Mouse (Mus musculus) gastrocnemius, postnatal 36 days (tissue): ENCODE data around the gene Spaca6. TPM values are rescaled to one million over a fixed set of nuclear protein-coding genes. Genes with fewer than 3 reads are reported as not detected.

Source experiments
- DNase-seq, 2 experiments: peaks; one replicate each; pipeline ENCODE4 v3.0.0; 2022
- intact Hi-C: fragments of 180-260 bp; cut with DNase I; formaldehyde crosslinking; loops from one replicate; pipeline ENCODE4 v1.15.1; 2025
- long read RNA-seq, 2 experiments: library from polyadenylated mRNA; stranded (forward); transcript quantifications; one replicate each; pipeline ENCODE4 v2.0.0; 2021
- total RNA-seq, 2 experiments: library from RNA; stranded (reverse); gene quantifications; 2 replicates each; pipeline ENCODE4 v1.2.3; 2021

Spaca6 gene
- total RNA-seq, result 1 to 10 TPM; 8.7 to 9.4 TPM
- long read RNA-seq, experiment 1, partial matches to known transcripts, result 0 of 1 reads
- long read RNA-seq, experiment 1, other reads (novel, unspliced or antisense), result 0 of 1 reads
- long read RNA-seq, experiment 2, result 0 reads

GRCm38 (mm10) chr17:17826751-17827657 lies at the start of gene Spaca6:
TSS of gene Spaca6 (plus strand) at chr17:17827158.
- intact Hi-C loops, result no loop called here
- DNase-seq, result peak; percentile 82 to 92

GRCm38 (mm10) chr17:17790866-17791630 lies 35.9 kb upstream of the Spaca6 start:
- intact Hi-C loops, result no loop called here
- no peak for DNase-seq

GRCm38 (mm10) chr17:17792578-17792977 lies 34.4 kb upstream of the Spaca6 start:
- no peak for DNase-seq
- intact Hi-C loops, result no loop called here

- intact Hi-C loops, result no loop called here
- no peak for DNase-seq
Measured at GRCm38 (mm10) chr17:17795527-17795926, 31.4 kb upstream of the Spaca6 start.

- DNase-seq, result no peak
- intact Hi-C loops, result no loop called here
Measured at GRCm38 (mm10) chr17:17823612-17824336, 3.2 kb upstream of the Spaca6 start.

GRCm38 (mm10) chr17:17825921-17826591 lies 902 bp upstream of the Spaca6 start:
- DNase-seq, result peak in 1 of 2 experiments; percentile 42
- intact Hi-C loops, result no loop called here

GRCm38 (mm10) chr17:17827658-17828190 lies 766 bp downstream of the Spaca6 start:
- intact Hi-C loops, result no loop called here
- DNase-seq, result peak; percentile 42 to 57

GRCm38 (mm10) chr17:17828191-17828981 lies 1.4 kb downstream of the Spaca6 start:
- DNase-seq, result peak; percentile 31 to 41
- intact Hi-C loops, result no loop called here

GRCm38 (mm10) chr17:17829052-17829785 lies 2.3 kb downstream of the Spaca6 start:
- DNase-seq, result no peak
- intact Hi-C loops, result no loop called here

GRCm38 (mm10) chr17:17829816-17830535 lies 3.0 kb downstream of the Spaca6 start:
- no peak for DNase-seq
- intact Hi-C loops, result no loop called here

GRCm38 (mm10) chr17:17830731-17831130 lies 3.8 kb downstream of the Spaca6 start:
- intact Hi-C loops, result no loop called here
- no peak for DNase-seq

- intact Hi-C loops, result no loop called here
Measured at GRCm38 (mm10) chr17:17834896-17835295, 7.9 kb downstream of the Spaca6 start.

GRCm38 (mm10) chr17:17836101-17836500 lies 9.1 kb downstream of the Spaca6 start:
- intact Hi-C loops, result no loop called here
- no peak for DNase-seq

More at GRCm38 (mm10) chr17:17834896-17835295, 7.9 kb downstream of the Spaca6 start:
- DNase-seq, result no peak

- DNase-seq, result no peak
- intact Hi-C loops, result no loop called here
Measured at GRCm38 (mm10) chr17:17837426-17837825, 10.5 kb downstream of the Spaca6 start.

GRCm38 (mm10) chr17:17837919-17838701 lies 11.2 kb downstream of the Spaca6 start:
- intact Hi-C loops, result loop anchor here (1.0 kb wide), 1 partner anchor 72 kb away; no protein-coding TSS in a partner anchor
- peak; percentile 96 for DNase-seq

- intact Hi-C loops, result no loop called here
- no peak for DNase-seq
Measured at GRCm38 (mm10) chr17:17839276-17839675, 12.3 kb downstream of the Spaca6 start.

GRCm38 (mm10) chr17:17840796-17841195 lies 13.8 kb downstream of the Spaca6 start:
- no peak for DNase-seq
- intact Hi-C loops, result loop anchor here (5.0 kb wide), 1 partner anchor 57 kb away; no protein-coding TSS in a partner anchor
